Mouse (Mus musculus): ENCODE results near the gene Gm20449. TPM values are rescaled to one million over a fixed set of nuclear protein-coding genes. Genes with fewer than 3 reads are reported as not detected.
A peak's percentile ranks its signal among the peaks of the same experiment; 100 is the strongest.

Gene Gm20449
- polyA plus RNA-seq, 1 experiment from 2014 or later: 0.10 TPM

DNA sequence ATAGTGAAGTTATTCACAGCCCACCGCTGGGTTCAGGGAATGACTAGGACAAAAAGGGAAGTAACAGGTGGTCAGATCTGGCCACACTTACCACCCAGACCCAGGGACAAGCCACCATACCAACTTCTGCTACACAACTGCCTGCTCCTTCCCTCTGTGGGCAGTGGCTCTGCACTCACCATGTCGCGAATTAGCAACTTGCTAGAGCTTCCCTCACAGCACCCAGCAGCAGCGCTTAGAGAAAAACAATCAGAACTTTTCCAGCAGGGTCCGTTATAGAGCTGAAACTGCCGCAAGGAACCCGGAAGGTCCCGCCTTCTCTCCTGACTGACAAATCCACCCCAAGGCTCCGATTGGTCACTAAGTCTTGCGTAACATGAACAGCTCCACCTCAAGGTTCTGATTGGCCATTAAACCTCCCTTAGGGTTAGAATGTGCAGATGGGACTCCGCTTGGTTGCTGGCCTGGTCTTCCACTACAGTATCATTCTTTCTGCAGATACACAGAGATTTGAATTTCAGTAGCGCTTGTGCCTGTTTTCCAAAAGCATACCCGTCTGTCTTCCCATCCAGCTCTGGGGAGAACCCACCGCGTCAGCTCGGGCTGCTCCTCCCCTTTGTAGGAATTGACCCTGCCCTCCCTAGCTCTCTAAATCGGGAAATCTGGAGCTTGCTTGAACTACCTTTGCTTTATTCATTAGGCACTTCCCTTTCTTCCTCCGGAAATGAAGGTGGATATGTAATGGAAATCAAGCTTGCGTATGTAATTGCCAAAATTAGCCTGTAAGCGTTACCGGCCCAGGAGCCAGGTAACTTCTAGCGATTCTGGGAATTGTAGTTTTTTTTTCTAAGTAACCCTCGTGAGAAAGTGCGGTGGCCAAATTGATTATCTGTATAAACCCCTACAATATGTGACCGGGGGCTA is 105.9 kb downstream of the Gm20449 start, which contains the start of gene AI987944:
AI987944 (minus strand) TSS at position 332 of the 924 bp plus-strand sequence.
- H3K27me3 ChIP-seq: no peaks in the 10 kb centered on the region
- no peaks in the 10 kb centered on the region for H3K9me3 ChIP-seq
- H3K27ac ChIP-seq: peak within 1 kb of the TSS; percentile 84
- ATAC-seq (ENCODE audit: insufficient number of reproducible peaks, insufficient read depth, low FRiP score, low TSS enrichment, low read depth): peak; percentile 96
- peak within 1 kb of the TSS; percentile 75 for H3K9ac ChIP-seq
- peak within 1 kb of the TSS; percentile 63 for H3K4me3 ChIP-seq
- peak within 1 kb of the TSS; percentile 65 for H3K4me2 ChIP-seq
- no peaks in the 10 kb centered on the region for H3K36me3 ChIP-seq
- H3K4me1 ChIP-seq: no peaks in the 10 kb centered on the region
- under 1% methylated on average over 25 of the region's 25 CpGs for WGBS

Other genes with a start within 250 kb of the Gm20449 start
- 11.2 and 13.2 TPM in 2 replicates for gene AI987944, start 106.0 kb downstream of the Gm20449 start, polyA plus RNA-seq (2015; fragmentation: Nextera tagmentation; extraction: Ambion mirVana)
- 0.21 and 0.48 TPM in 2 replicates for gene Vmn2r57, start 50.7 kb downstream of the Gm20449 start, polyA plus RNA-seq (2015; fragmentation: Nextera tagmentation; extraction: Ambion mirVana)
- 10.7 and 14.5 TPM in 2 replicates for gene AW146154, start 473 bp upstream of the Gm20449 start, polyA plus RNA-seq (2015; fragmentation: Nextera tagmentation; extraction: Ambion mirVana)
- not detected in 2 replicates for gene Gm6871, start 74.2 kb upstream of the Gm20449 start, polyA plus RNA-seq (2015; fragmentation: Nextera tagmentation; extraction: Ambion mirVana)
- gene 2610021A01Rik, start 99.8 kb upstream of the Gm20449 start, polyA plus RNA-seq (2015; fragmentation: Nextera tagmentation; extraction: Ambion mirVana): 13.2 and 16.1 TPM in 2 replicates
- gene Zfp788, start 133.8 kb upstream of the Gm20449 start, polyA plus RNA-seq (2015; fragmentation: Nextera tagmentation; extraction: Ambion mirVana): 15.3 and 15.6 TPM in 2 replicates